Mouse (Mus musculus): ENCODE data around the gene Tmem216. TPM values are rescaled to one million over a fixed set of nuclear protein-coding genes. Genes with fewer than 3 reads are reported as not detected.
A peak's percentile ranks its signal among the peaks of the same experiment; 100 is the strongest.

The Tmem216 gene
- total RNA-seq, 2 experiments from 2014 or later: 12.3 to 12.7 TPM

DNA sequence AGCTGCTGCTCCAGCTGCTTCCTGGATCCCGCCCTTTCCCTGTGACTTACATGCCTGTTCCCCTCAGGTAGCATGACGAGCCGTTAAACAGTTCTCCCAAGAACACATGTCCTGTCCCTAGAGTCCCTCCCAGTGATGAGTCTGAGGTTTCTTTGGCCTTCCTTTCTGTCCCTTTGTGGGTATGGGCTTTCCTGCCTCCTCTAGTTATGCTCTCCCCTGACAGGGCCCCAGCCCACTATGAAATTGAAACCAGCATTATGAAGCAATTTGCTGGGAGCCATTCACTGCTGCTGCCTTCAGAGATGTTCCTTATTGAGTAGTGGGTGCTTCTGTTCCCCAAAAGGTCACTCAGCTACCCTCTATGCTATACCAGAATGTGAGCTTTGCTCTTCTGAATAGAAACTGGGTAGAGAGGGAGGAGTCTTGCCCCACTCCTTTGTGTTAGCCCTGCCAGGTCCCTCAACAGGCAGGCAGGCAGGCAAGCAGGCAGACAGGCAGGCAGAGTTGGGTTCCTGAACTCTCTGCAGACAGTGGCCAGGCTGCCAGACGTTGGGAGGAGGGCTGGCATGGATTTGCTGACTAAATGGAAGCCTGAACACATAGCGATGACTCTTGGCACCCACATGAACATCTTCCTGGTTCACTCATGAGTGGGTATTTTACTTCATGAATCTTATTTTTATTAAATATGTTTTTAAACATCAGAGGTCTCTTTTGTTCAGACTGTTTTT, 33.3 kb upstream of the Tmem216 start:
- Histone ChIP-seq H3K27ac (no peak overlapping the region), H3K4me3 (no peak overlapping the region)
- no peak for TF ChIP-seq CTCF (IDR thresholded peaks at IDR 0.05)
- intact Hi-C loops (cut with DNase I): no loop called here
- no peak for DNase-seq (ENCODE audit: extremely low spot score in 1 of 2, low spot score in 2 of 2)

DNA sequence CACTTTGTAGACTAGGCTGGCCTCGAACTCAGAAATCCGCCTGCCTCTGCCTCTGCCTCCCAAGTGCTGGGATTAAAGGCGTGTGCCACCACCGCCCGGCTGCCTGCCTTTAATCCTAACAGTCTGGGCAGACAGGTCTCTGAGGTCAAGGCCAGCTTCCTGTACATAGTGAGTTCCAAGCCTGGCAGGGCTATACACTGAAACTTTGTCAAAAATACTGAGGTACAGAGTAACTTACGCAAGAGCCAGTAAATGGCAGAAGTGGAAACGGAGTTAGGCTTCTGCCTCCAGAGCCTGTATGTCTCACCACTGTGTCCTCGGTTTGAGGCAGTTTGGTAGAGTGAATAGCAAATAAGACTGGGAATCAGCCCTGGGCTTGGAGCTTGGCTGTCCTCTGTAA, 31.2 kb upstream of the Tmem216 start:
- Histone ChIP-seq H3K4me3 (no peak overlapping the region), H3K27ac (no peak overlapping the region)
- no peak for TF ChIP-seq CTCF (IDR thresholded peaks at IDR 0.05)
- intact Hi-C loops (cut with DNase I): no loop called here
- no peak for DNase-seq (ENCODE audit: extremely low spot score in 1 of 2, low spot score in 2 of 2)

GRCm38 (mm10) chr19:10585112-10585511, 29.1 kb upstream of the Tmem216 start:
- no peak for TF ChIP-seq CTCF (IDR thresholded peaks at IDR 0.05)
- intact Hi-C loops (cut with DNase I): no loop called here
- no peak for DNase-seq (ENCODE audit: extremely low spot score in 1 of 2, low spot score in 2 of 2)
- Histone ChIP-seq H3K4me3 (no peak overlapping the region), H3K27ac (no peak overlapping the region)

- H3K27ac ChIP-seq: no peak overlapping the region
- no peak overlapping the region for H3K4me3 ChIP-seq
- no peak for DNase-seq (ENCODE audit: extremely low spot score in 1 of 2, low spot score in 2 of 2)
- intact Hi-C loops (cut with DNase I): no loop called here
- TF ChIP-seq CTCF (IDR thresholded peaks at IDR 0.05): no peak
Measured at GRCm38 (mm10) chr19:10583550-10584146, 27.6 kb upstream of the Tmem216 start.

DNA sequence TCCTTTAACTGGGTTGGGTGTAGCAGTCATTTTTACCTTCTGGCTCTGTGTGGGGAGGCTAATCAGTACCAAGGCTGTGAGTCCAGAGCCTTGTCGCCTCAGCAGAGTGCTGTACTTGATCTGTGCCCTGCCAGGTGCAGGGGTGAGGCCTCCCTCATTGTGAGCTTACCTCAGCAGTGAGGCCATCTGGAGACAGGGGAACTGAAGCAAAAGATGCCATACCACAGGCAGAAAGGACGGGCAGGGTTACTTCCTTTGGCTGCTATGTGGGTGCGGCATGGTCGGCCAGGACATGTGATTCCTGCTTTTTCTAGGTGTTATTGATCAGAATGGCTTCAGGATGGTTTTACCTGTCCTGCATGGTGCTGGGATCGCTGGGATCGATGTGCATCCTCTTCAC, 25.9 kb upstream of the Tmem216 start:
- H3K4me3 ChIP-seq: no peak overlapping the region
- TF ChIP-seq CTCF (IDR thresholded peaks at IDR 0.05): no peak
- intact Hi-C loops (cut with DNase I): no loop called here
- no peak for DNase-seq (ENCODE audit: extremely low spot score in 1 of 2, low spot score in 2 of 2)
- no peak overlapping the region for H3K27ac ChIP-seq

DNA sequence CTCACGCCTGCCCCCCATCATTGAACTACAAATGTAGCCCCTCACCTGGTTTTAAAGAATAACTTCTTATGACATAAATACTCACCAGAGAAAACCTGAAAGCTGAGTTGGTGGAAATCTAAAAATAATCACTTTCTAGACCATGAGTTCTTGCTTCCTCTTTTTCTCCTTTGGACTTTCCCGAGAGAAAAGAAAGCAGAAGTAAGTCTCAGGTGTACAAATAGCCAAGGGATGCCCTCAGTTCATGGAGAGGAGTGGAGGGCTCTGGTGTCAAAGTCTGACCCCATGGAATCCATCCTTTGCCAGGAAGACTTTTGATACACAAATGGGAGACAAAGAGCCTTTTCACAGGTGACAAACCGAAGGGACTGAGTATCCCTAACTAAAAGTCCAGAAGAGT, 24.7 kb upstream of the Tmem216 start:
- Histone ChIP-seq H3K4me3 (no peak overlapping the region), H3K27ac (no peak overlapping the region)
- TF ChIP-seq CTCF (IDR thresholded peaks at IDR 0.05): no peak
- intact Hi-C loops (cut with DNase I): no loop called here
- DNase-seq (ENCODE audit: extremely low spot score in 1 of 2, low spot score in 2 of 2): no peak

DNA sequence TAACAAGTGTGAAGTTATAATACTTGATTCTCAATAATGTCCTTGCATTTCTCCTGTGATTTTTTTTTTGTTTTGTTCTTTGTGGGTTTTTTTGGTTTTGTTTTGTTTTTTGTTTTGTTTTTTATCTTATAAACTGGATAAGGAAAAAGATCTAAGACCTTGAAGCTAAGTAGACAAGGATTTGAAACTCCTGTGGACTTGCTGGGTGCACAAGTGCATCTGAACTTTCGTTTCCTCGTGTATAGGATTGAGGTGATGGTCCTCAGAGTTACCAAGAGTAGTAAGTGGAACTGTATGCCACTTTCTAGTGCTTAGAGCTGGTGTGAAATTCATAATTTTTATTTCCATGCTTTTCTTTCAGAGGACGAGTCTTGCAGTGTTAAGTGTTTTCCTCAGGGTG, 24.1 kb upstream of the Tmem216 start:
- Histone ChIP-seq H3K4me3 (no peak overlapping the region), H3K27ac (no peak overlapping the region)
- intact Hi-C loops (cut with DNase I): no loop called here
- DNase-seq (ENCODE audit: extremely low spot score in 1 of 2, low spot score in 2 of 2): no peak
- no peak for TF ChIP-seq CTCF (IDR thresholded peaks at IDR 0.05)

DNA sequence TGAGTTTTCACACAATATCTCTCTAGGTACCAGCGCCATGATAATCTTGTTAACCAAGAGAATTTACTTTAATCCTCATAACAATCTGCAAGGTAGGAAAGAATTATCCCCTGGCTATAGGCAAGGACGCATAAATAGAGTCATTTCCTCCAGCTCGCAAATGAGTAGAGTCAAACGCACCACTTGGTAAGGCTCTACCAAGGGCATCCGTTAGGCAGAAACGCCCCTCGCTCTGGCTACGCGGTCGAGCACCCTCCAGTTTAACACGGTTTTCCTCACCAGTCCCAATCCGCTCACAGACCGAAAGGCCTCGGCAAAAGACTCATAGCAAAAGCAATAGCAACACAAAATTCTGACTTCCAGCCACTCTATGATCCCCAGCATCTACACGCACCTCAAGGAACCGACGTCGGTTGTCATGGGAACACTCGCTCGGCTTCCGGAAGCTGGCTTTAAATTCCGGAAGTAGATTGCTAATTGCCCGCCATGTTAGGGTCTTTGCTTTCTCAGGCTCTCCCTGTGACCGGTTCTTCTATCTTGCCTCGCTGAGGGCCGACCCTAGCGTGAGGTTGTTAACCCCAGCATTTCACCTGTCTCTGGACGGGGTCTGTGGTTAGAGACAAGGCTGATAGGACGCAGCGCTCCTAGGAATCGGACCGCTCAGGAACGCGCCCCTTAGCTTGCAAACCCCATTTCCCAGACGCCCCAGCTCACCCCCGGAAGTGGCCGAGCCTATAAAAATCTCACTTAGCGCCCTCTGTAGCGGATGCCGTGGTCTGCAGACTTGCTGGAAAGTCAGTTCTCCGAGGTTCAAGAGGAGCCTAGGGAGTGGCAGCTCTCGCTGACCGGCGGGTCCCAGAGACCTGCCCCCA, 20.9 kb upstream of the Tmem216 start, which contains the start of the genes Cyb561a3 and Tmem138:
TSS of gene Cyb561a3 (plus strand) at position 483 of the 872 bp plus-strand sequence.
TSS of gene Tmem138 (minus strand) at position 673 of the 872 bp plus-strand sequence.
- intact Hi-C loops (cut with DNase I): loop anchor here (1.0 to 2.0 kb wide), 3 partner anchors 22 to 52 kb away; partner anchors contain the start of genes Cpsf7, Ddb1 and Tkfc
- peak within 1 kb of the TSS; percentile 69 for H3K4me3 ChIP-seq
- peak; percentile 90 to 93 for DNase-seq (ENCODE audit: extremely low spot score in 1 of 2, low spot score in 2 of 2)
- peak within 1 kb of the TSS; percentile 99 for H3K27ac ChIP-seq
- peak; percentile 62 for TF ChIP-seq CTCF (IDR thresholded peaks at IDR 0.05)

DNA sequence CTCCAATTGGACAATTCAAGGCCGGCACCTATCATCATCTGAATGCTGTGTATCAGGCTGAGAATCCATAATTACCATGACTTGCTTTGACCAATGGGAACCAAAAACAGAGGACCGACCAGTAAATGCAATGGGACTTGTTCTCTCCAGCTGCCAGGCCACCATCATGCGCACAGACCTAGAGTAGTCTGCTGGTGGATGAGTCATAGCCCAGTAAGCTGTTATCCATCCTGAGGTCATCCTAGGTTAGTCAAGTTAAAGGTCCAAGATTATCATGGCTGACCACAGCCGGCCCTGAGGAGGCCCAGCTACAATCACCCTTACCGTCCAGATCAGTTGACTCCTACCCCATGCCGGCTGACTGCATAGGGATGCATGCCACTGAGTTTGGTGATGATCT, 13.6 kb upstream of the Tmem216 start:
- DNase-seq (ENCODE audit: extremely low spot score in 1 of 2, low spot score in 2 of 2): no peak
- intact Hi-C loops (cut with DNase I): no loop called here
- no peak for TF ChIP-seq CTCF (IDR thresholded peaks at IDR 0.05)

DNA sequence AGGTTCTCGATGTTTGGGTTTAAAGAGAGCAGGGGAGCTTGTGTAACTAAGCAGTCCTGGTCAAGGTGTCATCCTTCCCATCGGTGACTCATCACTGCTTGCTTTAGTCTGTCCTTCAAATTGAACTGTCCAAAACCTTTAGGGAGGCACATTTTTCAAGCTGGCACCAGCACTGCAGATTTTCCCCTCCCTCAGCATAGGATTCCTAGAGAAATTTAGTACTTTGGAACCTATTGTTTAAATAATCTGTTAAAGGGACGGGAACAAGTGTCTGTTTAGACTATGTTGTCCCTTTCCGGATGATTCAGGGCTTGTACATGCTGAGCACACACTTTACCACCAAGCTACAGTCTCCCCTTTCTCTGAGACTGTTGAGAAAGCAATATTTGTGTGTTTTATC, 9.2 kb upstream of the Tmem216 start:
- TF ChIP-seq CTCF (IDR thresholded peaks at IDR 0.05): no peak
- intact Hi-C loops (cut with DNase I): no loop called here
- Histone ChIP-seq H3K27ac (no peak overlapping the region), H3K4me3 (no peak overlapping the region)
- no peak for DNase-seq (ENCODE audit: extremely low spot score in 1 of 2, low spot score in 2 of 2)

More for the DNA sequence above, 13.6 kb upstream of the Tmem216 start:
- no peak overlapping the region for H3K4me3 ChIP-seq
- no peak overlapping the region for H3K27ac ChIP-seq

DNA sequence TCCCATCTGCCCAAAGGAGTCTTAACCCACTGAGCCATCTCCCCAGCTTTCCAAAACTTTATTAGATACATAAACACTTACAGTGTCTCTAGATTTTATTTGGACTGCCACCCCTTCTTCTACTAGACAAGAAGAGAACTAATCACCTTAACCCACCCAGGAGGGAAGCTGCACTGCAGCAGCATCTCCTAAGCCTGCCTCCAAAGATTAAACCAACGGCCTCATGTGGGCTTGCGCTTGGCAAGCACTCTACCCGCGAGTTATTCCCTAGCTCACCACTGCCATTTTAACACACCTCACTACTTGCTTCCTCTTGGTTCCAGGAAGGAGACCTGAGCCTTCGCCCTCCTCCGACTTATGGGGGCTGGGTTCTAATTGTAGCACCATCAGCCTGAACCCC, 8.2 kb upstream of the Tmem216 start:
- no peak overlapping the region for H3K27ac ChIP-seq
- H3K4me3 ChIP-seq: no peak overlapping the region
- no peak for DNase-seq (ENCODE audit: extremely low spot score in 1 of 2, low spot score in 2 of 2)
- no peak for TF ChIP-seq CTCF (IDR thresholded peaks at IDR 0.05)
- intact Hi-C loops (cut with DNase I): no loop called here

DNA sequence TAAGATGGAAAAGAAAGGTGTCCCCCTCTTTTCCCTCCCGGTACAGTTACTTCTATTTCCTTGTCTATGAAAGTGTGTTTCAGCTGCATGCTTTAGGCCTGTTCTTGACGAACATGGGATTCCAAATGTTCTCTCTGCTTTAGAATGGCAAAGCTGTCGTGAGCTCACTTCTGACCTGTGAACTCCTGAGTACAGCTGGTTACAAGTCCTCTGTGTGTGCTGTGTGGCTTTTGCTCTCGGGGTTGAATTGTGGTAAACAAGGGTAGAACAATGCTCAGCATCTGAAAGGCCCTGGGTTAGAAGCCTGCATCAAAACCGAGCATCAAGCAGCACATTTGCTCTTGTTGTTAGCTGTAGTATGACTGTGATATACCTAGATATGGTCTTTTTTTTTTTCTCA, 6.3 kb upstream of the Tmem216 start:
- TF ChIP-seq CTCF (IDR thresholded peaks at IDR 0.05): no peak
- H3K27ac ChIP-seq: no peak overlapping the region
- intact Hi-C loops (cut with DNase I): no loop called here
- no peak overlapping the region for H3K4me3 ChIP-seq
- no peak for DNase-seq (ENCODE audit: extremely low spot score in 1 of 2, low spot score in 2 of 2)
